Mouse (Mus musculus): ENCODE results near the gene 9230102O04Rik.

The 9230102O04Rik gene

GRCm38 (mm10) chr2:9885217-9885770, 4.0 kb downstream of the 9230102O04Rik start:
- DNase-seq (ENCODE audit: low read depth, low spot score) = no peak

GRCm38 (mm10) chr2:9884533-9885216, 4.7 kb downstream of the 9230102O04Rik start:
- no peak for DNase-seq (ENCODE audit: low read depth, low spot score)

GRCm38 (mm10) chr2:9883803-9884532, 5.4 kb downstream of the 9230102O04Rik start:
- no peak for DNase-seq (ENCODE audit: low read depth, low spot score)

DNA sequence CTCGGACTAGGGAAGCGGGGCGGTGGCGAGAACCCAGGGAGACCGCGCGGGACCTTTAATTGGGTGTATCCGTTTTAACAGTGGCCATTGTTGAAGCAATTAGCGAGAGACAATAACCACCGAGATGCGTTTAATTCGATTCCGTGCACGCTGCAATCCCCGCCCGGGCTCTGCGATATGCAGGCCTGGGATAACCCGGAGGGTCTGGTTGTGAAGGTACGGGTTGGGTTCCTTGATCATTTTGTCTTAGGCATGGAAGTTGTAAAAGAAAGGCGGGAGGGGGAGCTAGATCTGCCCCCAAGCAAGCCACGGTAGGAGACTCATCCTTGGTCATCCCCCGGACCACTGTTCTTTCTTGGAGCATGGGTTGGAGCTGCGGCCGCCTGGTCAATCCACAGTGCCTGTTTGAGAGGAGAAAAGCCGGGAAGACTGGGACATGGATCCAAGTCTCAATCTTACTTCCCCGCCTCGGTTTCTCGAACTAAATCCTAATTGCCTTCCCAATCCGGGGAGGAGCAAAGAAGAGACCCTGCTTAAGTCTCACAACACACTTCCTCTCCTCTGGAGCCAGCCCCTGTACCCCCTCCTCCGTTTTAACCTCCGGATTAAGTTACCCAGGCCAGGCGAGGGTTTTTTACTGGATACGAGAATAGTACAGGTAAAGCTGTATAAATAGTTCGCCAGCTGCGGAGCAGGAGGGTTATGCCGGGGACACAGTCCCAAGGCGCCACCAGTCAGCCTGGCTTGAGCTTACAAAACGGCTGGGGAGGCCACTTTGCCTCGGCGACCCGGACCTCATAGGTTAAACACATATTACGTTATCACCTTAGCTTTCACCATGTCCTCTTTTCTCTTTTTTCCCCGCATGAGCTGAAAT, 6.2 kb downstream of the 9230102O04Rik start:
- no peak for DNase-seq (ENCODE audit: low read depth, low spot score)

- no peak for DNase-seq (ENCODE audit: low read depth, low spot score)
Observed at GRCm38 (mm10) chr2:9882371-9882925, 6.9 kb downstream of the 9230102O04Rik start.

DNA sequence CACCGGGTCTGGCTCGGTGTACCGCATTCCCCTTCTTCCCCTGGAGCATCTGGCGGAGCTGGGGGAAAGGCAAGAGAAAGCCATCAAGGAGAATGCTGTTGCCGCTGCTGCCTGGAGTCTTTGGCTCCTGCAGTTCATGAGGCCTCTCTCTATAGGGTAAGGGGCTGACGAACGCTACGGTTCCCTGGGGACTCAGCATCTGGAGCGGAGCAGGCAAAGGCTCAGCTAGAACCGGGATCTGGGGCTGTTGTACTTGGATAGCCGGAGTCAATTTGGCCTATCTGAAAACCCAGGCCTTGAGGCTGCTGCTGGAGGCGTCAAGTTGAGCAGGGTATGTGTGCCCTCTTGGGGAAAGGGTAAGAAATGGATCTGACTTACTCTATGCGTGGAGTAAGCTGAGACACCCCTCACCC, 7.7 kb downstream of the 9230102O04Rik start:
- DNase-seq (ENCODE audit: low read depth, low spot score) = no peak

DNA sequence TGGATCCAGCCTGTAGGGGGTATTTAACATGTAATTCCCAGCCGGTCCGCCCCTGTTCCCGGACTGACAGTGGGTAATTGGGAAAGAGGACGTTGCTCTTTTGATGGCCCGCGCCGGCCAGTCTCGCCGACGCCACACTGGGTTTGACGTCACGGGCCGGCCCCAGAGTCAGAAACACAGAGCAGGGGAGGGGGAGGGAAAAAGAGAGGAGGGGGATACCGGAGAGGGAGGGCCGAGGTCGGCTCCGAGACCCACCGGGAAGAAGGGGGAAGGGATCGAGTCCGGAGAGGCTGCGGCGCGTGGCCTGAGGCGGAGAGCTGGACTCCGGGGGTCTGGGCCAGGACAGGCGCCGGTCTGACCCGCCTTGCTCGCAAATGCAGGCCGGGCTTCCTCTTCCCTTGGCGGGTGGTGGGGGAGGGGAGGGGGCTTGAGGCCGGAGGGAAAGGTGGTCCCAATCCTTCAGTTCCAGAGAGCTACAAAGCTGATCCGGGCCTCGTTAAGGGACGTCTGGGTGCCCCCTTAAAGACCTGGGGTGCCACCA, 8.2 kb downstream of the 9230102O04Rik start, which contains the start of gene 4930412O13Rik:
Gene 4930412O13Rik, plus strand, starts transcription at position 202 of the 541 bp plus-strand sequence.
- no peak for DNase-seq (ENCODE audit: low read depth, low spot score)

- no peak for DNase-seq (ENCODE audit: low read depth, low spot score)
Observed at GRCm38 (mm10) chr2:9880271-9880670, 9.1 kb downstream of the 9230102O04Rik start.

DNA sequence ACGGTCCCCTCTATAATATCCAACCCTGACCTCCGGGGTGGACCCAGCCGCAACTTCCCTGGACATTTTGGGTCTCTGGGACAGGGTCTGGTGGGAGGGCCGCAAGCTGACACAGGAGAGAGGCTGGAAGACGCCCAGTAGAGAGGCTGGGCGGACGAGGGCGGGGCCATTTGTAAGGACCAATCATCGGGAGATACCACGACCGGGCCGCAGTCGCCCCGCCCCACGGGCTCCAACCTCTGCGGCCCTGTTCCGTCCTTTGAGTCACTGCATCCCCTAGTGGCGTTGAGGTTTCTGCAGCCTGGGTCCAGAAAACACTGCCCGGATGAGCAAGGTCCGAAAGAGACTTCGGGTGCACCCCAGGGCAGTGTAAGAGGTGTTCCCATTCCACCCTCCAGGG, 9.8 kb downstream of the 9230102O04Rik start:
- DNase-seq (ENCODE audit: low read depth, low spot score) = peak; percentile 5

GRCm38 (mm10) chr2:9879092-9879491, 10.2 kb downstream of the 9230102O04Rik start:
- no peak for DNase-seq (ENCODE audit: low read depth, low spot score)

- no peak for DNase-seq (ENCODE audit: low read depth, low spot score)
Observed at GRCm38 (mm10) chr2:9878564-9879081, 10.7 kb downstream of the 9230102O04Rik start.

DNA sequence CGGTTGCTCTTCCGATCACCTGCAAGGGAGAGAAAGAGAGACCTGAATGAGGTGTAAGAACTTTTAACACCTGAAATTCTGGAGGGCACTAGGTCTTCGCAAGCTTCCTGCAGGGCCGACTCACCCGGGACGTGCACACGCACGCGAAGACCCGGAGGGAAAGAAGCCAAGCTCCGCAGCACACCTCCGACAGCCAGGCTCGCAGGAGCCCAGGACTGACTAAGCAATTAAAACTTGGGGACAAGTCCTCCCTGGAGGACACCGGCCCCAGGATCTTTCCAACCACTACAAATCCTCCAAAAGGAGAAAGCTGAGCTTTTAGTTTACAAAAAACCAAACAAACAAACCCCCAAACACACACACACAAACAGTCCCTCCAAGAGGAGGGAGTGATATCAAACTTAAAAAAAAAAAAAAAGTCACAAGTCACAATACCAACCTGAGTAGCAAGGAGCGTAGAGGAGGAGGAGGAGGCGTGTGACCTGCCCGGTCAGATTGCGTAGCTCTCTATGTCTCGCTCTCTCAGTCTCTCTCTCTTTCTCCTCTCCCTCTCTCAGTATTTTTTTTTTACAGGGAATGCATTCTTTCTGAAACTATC, 11.3 kb downstream of the 9230102O04Rik start:
- DNase-seq (ENCODE audit: low read depth, low spot score) = no peak

GRCm38 (mm10) chr2:9877326-9877690, 12.0 kb downstream of the 9230102O04Rik start:
- DNase-seq (ENCODE audit: low read depth, low spot score) = no peak

DNA sequence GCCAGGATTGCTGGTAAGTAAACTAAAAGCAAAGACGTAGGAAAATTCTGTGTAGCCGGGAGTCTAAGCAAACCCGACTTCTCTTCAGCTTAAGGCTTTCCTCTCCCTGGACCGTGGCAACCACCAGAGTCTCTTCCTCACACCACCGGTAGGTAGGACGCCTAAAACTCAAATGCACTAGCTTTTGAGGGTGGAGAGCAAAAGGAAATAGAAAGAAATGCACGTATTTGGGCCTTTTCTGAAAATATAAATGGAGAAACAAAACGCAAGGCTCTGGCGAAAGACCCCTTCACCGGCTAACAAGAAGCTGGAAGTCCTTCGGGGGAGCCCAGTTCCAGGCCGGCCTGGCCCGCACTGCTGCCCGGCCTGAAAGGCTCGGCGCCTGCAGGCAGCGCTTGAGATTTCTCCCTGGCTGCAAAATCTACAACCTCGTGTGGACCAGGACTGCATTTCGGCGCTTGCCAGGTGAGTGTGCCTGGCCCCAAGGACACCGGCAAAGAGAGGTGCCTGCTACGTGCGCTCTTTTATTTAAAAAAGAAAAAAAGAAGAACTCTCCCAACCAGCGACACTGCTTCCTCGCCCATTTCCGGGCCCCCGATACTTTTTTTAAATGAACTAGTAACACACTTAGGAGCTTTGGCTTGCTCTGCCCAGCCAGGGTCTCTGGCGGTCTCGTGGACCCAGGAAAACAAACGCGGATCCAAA, 12.6 kb downstream of the 9230102O04Rik start:
- no peak for DNase-seq (ENCODE audit: low read depth, low spot score)

- no peak for DNase-seq (ENCODE audit: low read depth, low spot score)
Observed at GRCm38 (mm10) chr2:9875676-9876357, 13.5 kb downstream of the 9230102O04Rik start.

- DNase-seq (ENCODE audit: low read depth, low spot score) = no peak
Observed at GRCm38 (mm10) chr2:9875220-9875619, 14.1 kb downstream of the 9230102O04Rik start.

DNA sequence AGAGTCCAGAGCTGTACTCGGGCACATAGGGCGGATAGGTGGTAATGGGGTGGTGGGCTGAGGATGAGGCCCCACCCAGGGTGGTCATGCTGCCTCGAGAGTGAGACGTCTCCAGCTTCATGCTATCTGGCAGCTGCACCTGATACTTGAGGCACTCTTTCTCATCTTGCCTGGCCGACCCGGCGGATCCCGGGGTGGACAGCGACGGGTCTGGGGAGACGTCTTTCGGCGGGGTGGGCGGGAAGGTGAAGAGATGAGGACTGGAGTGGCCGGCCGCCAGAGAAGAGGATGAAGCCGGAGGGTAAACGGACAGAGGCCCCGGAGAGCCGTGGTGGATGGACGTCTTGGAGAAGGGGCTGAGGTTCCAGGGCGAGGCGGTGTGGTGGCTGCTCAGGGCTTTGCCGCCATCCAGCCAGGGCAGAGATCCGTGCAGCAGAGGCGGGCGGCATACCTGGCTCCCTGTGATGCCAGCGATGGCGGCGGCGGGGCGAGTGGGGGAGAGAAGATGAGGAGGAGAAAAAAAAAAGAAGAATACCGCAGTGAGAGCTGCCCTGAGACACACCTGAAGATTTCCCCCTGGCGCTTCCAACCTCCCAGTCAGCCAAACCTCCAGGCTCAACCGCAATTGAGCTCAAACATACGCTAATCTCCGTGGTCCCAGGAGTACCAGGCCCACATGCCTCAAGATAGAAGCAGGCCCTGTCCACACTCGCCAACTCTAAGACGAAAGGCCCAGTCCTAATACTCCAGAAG, 14.7 kb downstream of the 9230102O04Rik start:
- no peak for DNase-seq (ENCODE audit: low read depth, low spot score)

GRCm38 (mm10) chr2:9873757-9874156, 15.6 kb downstream of the 9230102O04Rik start:
- DNase-seq (ENCODE audit: low read depth, low spot score) = no peak

- no peak for DNase-seq (ENCODE audit: low read depth, low spot score)
Observed at GRCm38 (mm10) chr2:9872682-9873081, 16.7 kb downstream of the 9230102O04Rik start.

Data from c-Kit-negative CD71-positive TER-119-positive erythroid progenitor cells, embryonic 14.5 days (primary cell).